Mouse (Mus musculus) stomach, postnatal 0 days (tissue): ENCODE results near the gene Uqcrc1. TPM values are rescaled to one million over a fixed set of nuclear protein-coding genes. Genes with fewer than 3 reads are reported as not detected.
A peak's percentile ranks its signal among the peaks of the same experiment; 100 is the strongest.

Experiments used
- ATAC-seq: fragments of 200-750 bp; cut with Nextera tagmentation; 2 replicates; pipeline ENCODE4 v1.8.0; 2017; ENCODE audit not compliant: low FRiP score, low TSS enrichment
- DNase-seq: peaks from one replicate; pipeline ENCODE4 v3.0.0-alpha.2; 2016; ENCODE audit warnings: low spot score
- H3K27ac ChIP-seq: fragments of 300-500 bp; sonication (generic); replicated peaks from 2 replicates; pipeline ENCODE4 v1.5.1; 2014; ENCODE audit warnings: mild to moderate bottlenecking, control low read depth
- H3K27me3 ChIP-seq: fragments of 300-500 bp; sonication (generic); 2 replicates; pipeline ENCODE4 v1.6.1; 2014; ENCODE audit warnings: low read length; ENCODE audit not compliant: control insufficient read depth, insufficient read depth
- H3K36me3 ChIP-seq: fragments of 300-500 bp; sonication (generic); 2 replicates; pipeline ENCODE4 v1.6.1; 2014; ENCODE audit warnings: low read length, mixed read lengths; ENCODE audit not compliant: control insufficient read depth, insufficient read depth
- H3K4me1 ChIP-seq: fragments of 300-500 bp; sonication (generic); replicated peaks from 2 replicates; pipeline ENCODE4 v1.6.1; 2014; ENCODE audit warnings: antibody characterized with exemption; ENCODE audit not compliant: control insufficient read depth, insufficient read depth
- H3K4me2 ChIP-seq: fragments of 300-500 bp; sonication (generic); replicated peaks from 2 replicates; pipeline ENCODE4 v1.6.1; 2014; ENCODE audit warnings: low read depth, mild to moderate bottlenecking, control low read depth, moderate library complexity
- H3K4me3 ChIP-seq: fragments of 300-500 bp; sonication (generic); 2 replicates; pipeline ENCODE4 v1.5.1; 2014; ENCODE audit warnings: low read depth, low read length, control low read depth
- H3K9ac ChIP-seq: fragments of 300-500 bp; sonication (generic); 2 replicates; pipeline ENCODE4 v1.6.1; 2014; ENCODE audit warnings: mild to moderate bottlenecking, low read length, control low read depth, mixed read lengths
- H3K9me3 ChIP-seq: fragments of 300-500 bp; sonication (generic); 2 replicates; pipeline ENCODE4 v1.6.1; 2016; ENCODE audit warnings: low read length; ENCODE audit not compliant: control insufficient read depth
- CTCF ChIP-seq: IDR thresholded peaks from 2 replicates; pipeline ENCODE4 v1.5.1; 2016; ENCODE audit warnings: antibody characterized with exemption, low read depth, mild to moderate bottlenecking, moderate library complexity
- EP300 ChIP-seq: optimal IDR thresholded peaks from 2 replicates; pipeline ENCODE3; 2016; ENCODE audit warnings: antibody characterized with exemption
- WGBS: fragments of 180-500 bp; shearing (Covaris S2); extraction: QIAGEN DNeasy Blood & Tissue Kit; methylation state at CpG from one replicate; pipeline ENCODE4 v1.1.7; 2014; 5-methylcytosine and 5-hydroxymethylcytosine counted together
- polyA plus RNA-seq: library from polyadenylated mRNA; unstranded; fragments of >200 nt; fragmentation: Nextera tagmentation; extraction: Ambion mirVana; gene quantifications from 2 replicates; pipeline ENCODE4 v1.2.1, GENCODE M21; 2015

Uqcrc1 gene
- 476 and 497 TPM in 2 replicates for polyA plus RNA-seq

- ATAC-seq = peak; percentile 94
- H3K4me2 ChIP-seq = peak within 1 kb of the TSS; percentile 89
- DNase-seq = peak; percentile 96
- TF ChIP-seq EP300 (no peak), CTCF (peak; percentile 97)
- H3K9ac ChIP-seq = peak within 1 kb of the TSS; percentile 82
- peak within 1 kb of the TSS; percentile 80 for H3K27ac ChIP-seq
- H3K36me3 ChIP-seq = peaks cover 5% of the 10 kb centered on the region
- no peaks in the 10 kb centered on the region for H3K27me3 ChIP-seq
- peak within 1 kb of the TSS; percentile 75 for H3K4me3 ChIP-seq
- WGBS = under 1% methylated on average over 58 of the region's 58 CpGs
- H3K9me3 ChIP-seq = no peaks in the 10 kb centered on the region
- no peaks in the 10 kb centered on the region for H3K4me1 ChIP-seq
These were observed at the start of gene Uqcrc1 for GRCm38 (mm10) chr9:108936418-108937364. Gene Uqcrc1, plus strand, starts transcription at chr9:108936633.

GRCm38 (mm10) chr9:108912308-108912707 lies 24.1 kb upstream of the Uqcrc1 start:
- no peak for ATAC-seq
- Histone ChIP-seq H3K27me3 (no peaks in the 10 kb centered on the region), H3K9me3 (no peaks in the 10 kb centered on the region), H3K4me2 (no peak overlapping the region), H3K4me3 (no peak overlapping the region), H3K27ac (no peak overlapping the region), H3K9ac (no peak overlapping the region), H3K4me1 (no peaks in the 10 kb centered on the region), H3K36me3 (no peaks in the 10 kb centered on the region)
- TF ChIP-seq EP300 (no peak), CTCF (no peak)
- 68% methylated on average over 6 of the region's 6 CpGs for WGBS
- no peak for DNase-seq

GRCm38 (mm10) chr9:108913161-108913560 lies 23.3 kb upstream of the Uqcrc1 start:
- TF ChIP-seq EP300 (no peak), CTCF (no peak)
- Histone ChIP-seq H3K4me3 (no peak overlapping the region), H3K4me1 (no peaks in the 10 kb centered on the region), H3K36me3 (no peaks in the 10 kb centered on the region), H3K9me3 (no peaks in the 10 kb centered on the region), H3K27me3 (no peaks in the 10 kb centered on the region), H3K4me2 (no peak overlapping the region), H3K27ac (no peak overlapping the region), H3K9ac (no peak overlapping the region)
- no peak for DNase-seq
- WGBS = 72% methylated on average over 7 of the region's 7 CpGs
- no peak for ATAC-seq

GRCm38 (mm10) chr9:108913621-108914020 lies 22.8 kb upstream of the Uqcrc1 start:
- WGBS = 42% methylated on average over 10 of the region's 10 CpGs

GRCm38 (mm10) chr9:108914491-108914890 lies 21.9 kb upstream of the Uqcrc1 start, which contains the start of gene Tmem89:
Gene Tmem89, plus strand, starts transcription at chr9:108914619.
- H3K4me2 ChIP-seq = no peak within 1 kb of the TSS
- WGBS = 71% methylated on average over 6 of the region's 6 CpGs

More at GRCm38 (mm10) chr9:108913621-108914020, 22.8 kb upstream of the Uqcrc1 start:
- no peaks in the 10 kb centered on the region for H3K36me3 ChIP-seq
- no peaks in the 10 kb centered on the region for H3K9me3 ChIP-seq
- no peak for DNase-seq
- no peak overlapping the region for H3K9ac ChIP-seq
- no peaks in the 10 kb centered on the region for H3K27me3 ChIP-seq
- H3K4me1 ChIP-seq = no peaks in the 10 kb centered on the region
- TF ChIP-seq CTCF (no peak), EP300 (no peak)
- peak; percentile 68 for ATAC-seq
- no peak overlapping the region for H3K27ac ChIP-seq
- no peak overlapping the region for H3K4me3 ChIP-seq
- no peak overlapping the region for H3K4me2 ChIP-seq

GRCm38 (mm10) chr9:108925897-108926296 lies 10.5 kb upstream of the Uqcrc1 start:
- no peaks in the 10 kb centered on the region for H3K27me3 ChIP-seq
- no peak overlapping the region for H3K9ac ChIP-seq
- DNase-seq (no peak), ATAC-seq (no peak)
- H3K4me3 ChIP-seq = no peak overlapping the region
- no peaks in the 10 kb centered on the region for H3K4me1 ChIP-seq
- H3K9me3 ChIP-seq = no peaks in the 10 kb centered on the region
- WGBS = 48% methylated on average over 8 of the region's 8 CpGs
- H3K4me2 ChIP-seq = no peak overlapping the region
- H3K36me3 ChIP-seq = no peaks in the 10 kb centered on the region
- TF ChIP-seq EP300 (no peak), CTCF (no peak)
- H3K27ac ChIP-seq = no peak overlapping the region

More at GRCm38 (mm10) chr9:108914491-108914890, 21.9 kb upstream of the Uqcrc1 start, which contains the start of gene Tmem89:
- Histone ChIP-seq H3K9ac (no peak within 1 kb of the TSS), H3K27ac (no peak within 1 kb of the TSS), H3K27me3 (no peaks in the 10 kb centered on the region), H3K4me1 (no peaks in the 10 kb centered on the region), H3K36me3 (no peaks in the 10 kb centered on the region), H3K9me3 (no peaks in the 10 kb centered on the region), H3K4me3 (no peak within 1 kb of the TSS)
- TF ChIP-seq EP300 (no peak), CTCF (no peak)
- no peak for DNase-seq
- peak; percentile 47; the same call in 1 of the 2 replicates for ATAC-seq
